Mouse (Mus musculus): ENCODE measurements around the gene Haus3. TPM values are rescaled to one million over a fixed set of nuclear protein-coding genes. Genes with fewer than 3 reads are reported as not detected.

The Haus3 gene
- polyA plus RNA-seq (2016; fragmentation: Nextera tagmentation; extraction: Ambion mirVana): 52.2 and 52.5 TPM in 2 replicates

GRCm38 (mm10) chr5:34168950-34169891 is at the start of gene Haus3, which contains the start of gene Poln:
TSS of gene Haus3 (minus strand) at chr5:34169527.
TSS of gene Poln (minus strand) at chr5:34169448.
- H3K4me3 ChIP-seq (replicated peaks): peak within 1 kb of the TSS; percentile 77
- H3K4me1 ChIP-seq (replicated peaks): peaks cover 27% of the 10 kb centered on the region
- H3K27me3 ChIP-seq: no peaks in the 10 kb centered on the region
- H3K4me2 ChIP-seq: peak within 1 kb of the TSS; percentile 59
- H3K27ac ChIP-seq: peak within 1 kb of the TSS; percentile 92
- ATAC-seq (ENCODE audit: insufficient number of reproducible peaks, insufficient read depth, low FRiP score, low TSS enrichment, low read depth): peak; percentile 99
- under 1% methylated on average over 57 of the region's 57 CpGs for WGBS
- no peaks in the 10 kb centered on the region for H3K9me3 ChIP-seq
- H3K36me3 ChIP-seq: peaks cover 31% of the 10 kb centered on the region
- H3K9ac ChIP-seq (replicated peaks): peak within 1 kb of the TSS; percentile 87

DNA sequence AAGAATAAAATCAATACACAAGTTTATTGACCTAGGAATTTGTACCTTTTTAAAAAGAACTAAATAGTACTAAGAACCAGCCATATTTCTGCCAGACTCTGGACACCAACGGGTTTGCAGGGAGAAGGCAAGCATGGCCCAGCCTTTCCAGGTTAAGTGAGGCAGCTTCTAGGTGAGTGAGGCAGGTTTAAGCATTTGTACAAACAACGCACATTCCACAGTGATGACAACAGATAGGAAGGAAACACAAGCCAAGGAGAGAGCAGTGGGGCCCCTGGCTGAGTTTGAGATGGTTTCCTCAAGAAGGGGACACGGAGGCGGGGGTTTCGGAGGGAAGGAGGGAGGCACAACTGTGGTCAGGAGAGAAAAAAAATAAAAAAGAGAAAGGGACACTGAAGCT is 49.3 kb upstream of the Haus3 start:
- H3K4me1 ChIP-seq (replicated peaks): no peaks in the 10 kb centered on the region
- H3K27ac ChIP-seq: no peak overlapping the region
- no peak for ATAC-seq (ENCODE audit: insufficient number of reproducible peaks, insufficient read depth, low FRiP score, low TSS enrichment, low read depth)
- H3K9me3 ChIP-seq: no peaks in the 10 kb centered on the region
- H3K4me3 ChIP-seq (replicated peaks): no peak overlapping the region
- H3K9ac ChIP-seq (replicated peaks): no peak overlapping the region
- H3K27me3 ChIP-seq: no peaks in the 10 kb centered on the region
- no peaks in the 10 kb centered on the region for H3K36me3 ChIP-seq
- no peak overlapping the region for H3K4me2 ChIP-seq
- 80% methylated on average over 5 of the region's 5 CpGs for WGBS

DNA sequence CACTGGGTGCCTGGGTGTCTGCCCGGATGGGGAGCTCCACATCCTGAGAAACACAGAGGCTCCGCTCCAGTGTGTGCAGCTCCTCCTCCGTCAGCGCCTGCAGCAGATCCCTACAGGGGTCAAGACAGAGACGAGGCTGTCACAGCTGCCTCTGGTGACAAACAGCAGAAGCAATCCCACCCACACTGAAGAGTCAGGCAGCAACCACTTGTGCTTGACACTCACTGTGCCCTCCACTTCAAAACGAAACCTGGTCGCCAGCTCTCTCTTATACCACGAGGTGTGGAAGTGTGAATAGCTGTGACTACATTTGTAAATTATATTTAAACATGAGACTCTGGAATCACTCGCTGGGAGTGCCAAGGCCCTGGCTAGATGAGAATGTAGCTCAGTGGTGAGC is 48.4 kb upstream of the Haus3 start:
- Histone ChIP-seq H3K9me3 (no peaks in the 10 kb centered on the region), H3K9ac (replicated peaks) (no peak overlapping the region), H3K4me3 (replicated peaks) (no peak overlapping the region), H3K36me3 (no peaks in the 10 kb centered on the region), H3K4me2 (no peak overlapping the region), H3K27me3 (no peaks in the 10 kb centered on the region), H3K4me1 (replicated peaks) (no peaks in the 10 kb centered on the region), H3K27ac (no peak overlapping the region)
- WGBS: 48% methylated on average over 9 of the region's 9 CpGs
- no peak for ATAC-seq (ENCODE audit: insufficient number of reproducible peaks, insufficient read depth, low FRiP score, low TSS enrichment, low read depth)

DNA sequence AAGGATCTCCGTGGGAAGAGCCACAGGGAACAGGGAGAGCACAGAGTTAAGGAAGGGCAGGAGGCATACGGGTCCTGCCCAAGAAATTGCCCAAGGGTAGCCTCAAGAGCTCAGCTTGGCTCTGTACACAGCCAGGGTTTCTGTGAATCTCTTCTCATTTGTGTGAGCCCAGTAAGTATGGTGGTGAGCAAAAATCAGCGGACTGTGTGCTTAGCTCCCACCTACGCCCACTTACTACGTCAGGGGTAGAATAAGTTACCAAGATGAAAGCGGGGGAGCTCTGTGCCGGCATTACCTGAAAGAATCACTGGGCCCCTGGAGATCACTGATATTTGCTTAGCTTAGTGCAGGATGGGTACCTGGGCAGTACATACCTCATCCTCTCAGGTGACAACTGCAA is 46.7 kb upstream of the Haus3 start:
- no peaks in the 10 kb centered on the region for H3K4me1 ChIP-seq (replicated peaks)
- no peak overlapping the region for H3K4me3 ChIP-seq (replicated peaks)
- no peak overlapping the region for H3K9ac ChIP-seq (replicated peaks)
- H3K27me3 ChIP-seq: no peaks in the 10 kb centered on the region
- H3K36me3 ChIP-seq: no peaks in the 10 kb centered on the region
- H3K27ac ChIP-seq: no peak overlapping the region
- WGBS: 79% methylated on average over 7 of the region's 7 CpGs
- no peaks in the 10 kb centered on the region for H3K9me3 ChIP-seq
- H3K4me2 ChIP-seq: no peak overlapping the region
- ATAC-seq (ENCODE audit: insufficient number of reproducible peaks, insufficient read depth, low FRiP score, low TSS enrichment, low read depth): no peak

GRCm38 (mm10) chr5:34213659-34214058 is 44.3 kb upstream of the Haus3 start:
- Histone ChIP-seq H3K9ac (replicated peaks) (no peak overlapping the region), H3K4me1 (replicated peaks) (no peaks in the 10 kb centered on the region), H3K27ac (no peak overlapping the region), H3K4me2 (no peak overlapping the region), H3K27me3 (no peaks in the 10 kb centered on the region), H3K36me3 (no peaks in the 10 kb centered on the region), H3K4me3 (replicated peaks) (no peak overlapping the region), H3K9me3 (no peaks in the 10 kb centered on the region)
- no peak for ATAC-seq (ENCODE audit: insufficient number of reproducible peaks, insufficient read depth, low FRiP score, low TSS enrichment, low read depth)
- 82% methylated on average over 8 of the region's 8 CpGs for WGBS

- 0% methylated on average over 1 of the region's 1 CpGs for WGBS
- no peaks in the 10 kb centered on the region for H3K9me3 ChIP-seq
- H3K9ac ChIP-seq (replicated peaks): no peak overlapping the region
- H3K4me3 ChIP-seq (replicated peaks): no peak overlapping the region
- H3K36me3 ChIP-seq: no peaks in the 10 kb centered on the region
- no peak overlapping the region for H3K4me2 ChIP-seq
- ATAC-seq (ENCODE audit: insufficient number of reproducible peaks, insufficient read depth, low FRiP score, low TSS enrichment, low read depth): peak; percentile 82
- no peaks in the 10 kb centered on the region for H3K4me1 ChIP-seq (replicated peaks)
- H3K27me3 ChIP-seq: no peaks in the 10 kb centered on the region
- H3K27ac ChIP-seq: no peak overlapping the region
These were observed 41.0 kb upstream of the Haus3 start for GRCm38 (mm10) chr5:34210279-34210678.

GRCm38 (mm10) chr5:34207503-34207902 is 38.2 kb upstream of the Haus3 start:
- no peaks in the 10 kb centered on the region for H3K9me3 ChIP-seq
- H3K4me1 ChIP-seq (replicated peaks): no peaks in the 10 kb centered on the region
- WGBS: 39% methylated on average over 3 of the region's 3 CpGs
- no peak for ATAC-seq (ENCODE audit: insufficient number of reproducible peaks, insufficient read depth, low FRiP score, low TSS enrichment, low read depth)
- no peak overlapping the region for H3K27ac ChIP-seq
- H3K27me3 ChIP-seq: no peaks in the 10 kb centered on the region
- H3K36me3 ChIP-seq: no peaks in the 10 kb centered on the region
- H3K4me3 ChIP-seq (replicated peaks): no peak overlapping the region
- no peak overlapping the region for H3K9ac ChIP-seq (replicated peaks)
- H3K4me2 ChIP-seq: no peak overlapping the region

GRCm38 (mm10) chr5:34205788-34206187 is 36.5 kb upstream of the Haus3 start:
- ATAC-seq (ENCODE audit: insufficient number of reproducible peaks, insufficient read depth, low FRiP score, low TSS enrichment, low read depth): no peak

GRCm38 (mm10) chr5:34204911-34205310 is 35.6 kb upstream of the Haus3 start:
- Histone ChIP-seq H3K27me3 (no peaks in the 10 kb centered on the region), H3K9me3 (no peaks in the 10 kb centered on the region), H3K4me3 (replicated peaks) (no peak overlapping the region), H3K4me2 (no peak overlapping the region), H3K27ac (no peak overlapping the region), H3K9ac (replicated peaks) (no peak overlapping the region), H3K36me3 (no peaks in the 10 kb centered on the region), H3K4me1 (replicated peaks) (no peaks in the 10 kb centered on the region)
- 78% methylated on average over 2 of the region's 2 CpGs for WGBS
- no peak for ATAC-seq (ENCODE audit: insufficient number of reproducible peaks, insufficient read depth, low FRiP score, low TSS enrichment, low read depth)

More at GRCm38 (mm10) chr5:34205788-34206187, 36.5 kb upstream of the Haus3 start:
- Histone ChIP-seq H3K27me3 (no peaks in the 10 kb centered on the region), H3K4me2 (no peak overlapping the region), H3K27ac (no peak overlapping the region), H3K36me3 (no peaks in the 10 kb centered on the region), H3K9me3 (no peaks in the 10 kb centered on the region), H3K4me3 (replicated peaks) (no peak overlapping the region), H3K9ac (replicated peaks) (no peak overlapping the region), H3K4me1 (replicated peaks) (no peaks in the 10 kb centered on the region)
- WGBS: 80% methylated on average over 2 of the region's 2 CpGs

DNA sequence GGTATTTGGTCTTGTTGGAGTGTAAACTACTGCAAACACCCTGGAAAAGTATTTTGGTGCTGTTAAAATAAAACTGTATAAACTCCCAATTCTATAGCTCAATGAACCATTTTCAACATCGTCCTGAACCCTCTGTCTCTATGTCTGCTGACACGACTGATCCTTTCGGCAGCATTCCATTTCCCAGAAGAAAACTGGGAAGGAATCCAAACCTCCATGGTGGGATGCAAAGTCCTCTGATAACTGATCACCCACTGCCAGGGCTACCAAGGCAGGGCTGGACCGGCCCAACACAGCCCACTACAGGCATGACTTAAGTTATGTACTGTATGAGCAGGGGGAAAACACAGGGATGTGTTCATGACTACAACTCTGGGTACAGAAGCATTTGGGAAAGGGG is 32.7 kb upstream of the Haus3 start:
- Histone ChIP-seq H3K9ac (replicated peaks) (no peak overlapping the region), H3K4me3 (replicated peaks) (no peak overlapping the region), H3K27ac (no peak overlapping the region), H3K9me3 (no peaks in the 10 kb centered on the region), H3K27me3 (0 out of 2 replicates have a peak, but pooled peaks cover 9% of the 10 kb centered on the region), H3K4me1 (replicated peaks) (no peaks in the 10 kb centered on the region), H3K36me3 (no peaks in the 10 kb centered on the region), H3K4me2 (no peak overlapping the region)
- no peak for ATAC-seq (ENCODE audit: insufficient number of reproducible peaks, insufficient read depth, low FRiP score, low TSS enrichment, low read depth)
- WGBS: 88% methylated on average over 4 of the region's 4 CpGs

- no peaks in the 10 kb centered on the region for H3K9me3 ChIP-seq
- no peak overlapping the region for H3K4me3 ChIP-seq (replicated peaks)
- H3K36me3 ChIP-seq: no peaks in the 10 kb centered on the region
- H3K9ac ChIP-seq (replicated peaks): no peak overlapping the region
- 62% methylated on average over 2 of the region's 2 CpGs for WGBS
- H3K27me3 ChIP-seq: 0 out of 2 replicates have a peak, but pooled peaks cover 9% of the 10 kb centered on the region
- no peaks in the 10 kb centered on the region for H3K4me1 ChIP-seq (replicated peaks)
- no peak overlapping the region for H3K4me2 ChIP-seq
- ATAC-seq (ENCODE audit: insufficient number of reproducible peaks, insufficient read depth, low FRiP score, low TSS enrichment, low read depth): no peak
- no peak overlapping the region for H3K27ac ChIP-seq
These were observed 32.1 kb upstream of the Haus3 start for GRCm38 (mm10) chr5:34201396-34201795.
